In genomic region chr4:151129725-151130557, GRCm38 (mm10) we compare ENCODE assay signal across 11 mouse cellular contexts. TPM values are rescaled to one million over a fixed set of nuclear protein-coding genes. Genes with fewer than 3 reads are reported as not detected.
DNase-seq lines count a peak whose midpoint lies in the region; ATAC-seq and TF ChIP-seq lines count a peak whose summit lies in the region.
"Had no signal": no experiment of that assay in that cellular context is flagged by ENCODE, and none has a peak within 500 bp of the region (broad histone marks: within the 10 kb centered on the region; RNA-seq: fewer than 3 reads in every experiment).

No protein-coding gene starts in this region.

- WGBS in limb, embryonic 12.5 days, result 69% methylated on average over 16 of the region's 16 CpGs

- peak overlapping the region; percentile 42; the same call in 1 of the 2 replicates for H3K4me3 ChIP-seq in cortical plate, adult 2 months (ENCODE audit: insufficient read depth, low read length)
- H3K4me3 ChIP-seq in limb, embryonic 12.5 days (replicated peaks), result peak overlapping the region; percentile 62

- no peaks in the 10 kb centered on the region for H3K9me3 ChIP-seq in limb, embryonic 12.5 days

- no peak for ATAC-seq in limb, embryonic 12.5 days (ENCODE audit: insufficient number of reproducible peaks, insufficient read depth, low FRiP score, low TSS enrichment, low read depth)

- H3K27me3 ChIP-seq in limb, embryonic 12.5 days, result no peaks in the 10 kb centered on the region

- peak; percentile 70 for DNase-seq in cerebellum, adult 9-11 months
- DNase-seq in cerebellum, postnatal 4 days (ENCODE audit: low spot score in 2 of 2), result no peak
- DNase-seq in heart, adult 9 months (ENCODE audit: low spot score in 2 of 2), result peak; percentile 41 to 47
- no peak for DNase-seq in ovary, adult 18-20 months (ENCODE audit: low spot score)
- no peak for DNase-seq in adrenal gland, postnatal 25 days
- no peak for DNase-seq in kidney, postnatal 10 days
- DNase-seq: adrenal gland, postnatal 10 days had no signal

- peak overlapping the region; percentile 88 for H3K9ac ChIP-seq in limb, embryonic 12.5 days (replicated peaks)

- TF ChIP-seq CTCF in cortical plate, adult 2 months (IDR thresholded peaks at IDR 0.05; ENCODE audit: extremely low read depth, insufficient read depth, low read length), result no peak

- H3K4me2 ChIP-seq in limb, embryonic 12.5 days, result peak overlapping the region; percentile 82

- peaks cover 2% of the 10 kb centered on the region; the same call in 1 of the 2 replicates for H3K4me1 ChIP-seq in cortical plate, adult 2 months (ENCODE audit: control insufficient read depth, insufficient read depth, low read length)
- H3K4me1 ChIP-seq in limb, embryonic 12.5 days (replicated peaks), result peaks cover 32% of the 10 kb centered on the region

- peak overlapping the region; percentile 57 for H3K27ac ChIP-seq in cortical plate, adult 2 months (ENCODE audit: insufficient read depth, low read length)
- peak overlapping the region; percentile 96; the same call in 1 of the 2 replicates for H3K27ac ChIP-seq in limb, embryonic 12.5 days

- 0 out of 2 replicates have a peak, but pooled peaks cover 4% of the 10 kb centered on the region for H3K36me3 ChIP-seq in limb, embryonic 12.5 days

- TF ChIP-seq POLR2A in cortical plate, adult 2 months (IDR thresholded peaks at IDR 0.05; ENCODE audit: extremely low read depth, insufficient read depth, low read length), result no peak

RNA-seq across cellular contexts. Expression of gene Gm13090, which starts 40.6 kb away (rescaled TPM):
- polyA plus RNA-seq in cortical plate, adult 2 months (2012; rRNA removed), result not detected in 2 replicates
- not detected in 2 replicates for polyA plus RNA-seq in limb, embryonic 12.5 days (2016; fragmentation: Nextera tagmentation; extraction: Ambion mirVana)
- not detected in 2 replicates for total RNA-seq in adrenal gland, postnatal 25 days (2021)
- total RNA-seq: adrenal gland, postnatal 10 days had no signal
- polyA plus RNA-seq: C2C12; gonadal fat pad, adult 2 months had no signal

Comparison
In these comparisons a context has a peak if more than half of its experiments do, and no peak if none do; other contexts are left out.
1. DNase-seq: peak in cerebellum, adult 9-11 months (single experiment) and heart, adult 9 months (2 of 2); none in cerebellum, postnatal 4 days (0 of 2), ovary, adult 18-20 months (single experiment), adrenal gland, postnatal 25 days (single experiment) and kidney, postnatal 10 days (single experiment).